Mouse (Mus musculus): ENCODE data around the gene Capn10. TPM values are rescaled to one million over a fixed set of nuclear protein-coding genes. Genes with fewer than 3 reads are reported as not detected.

The Capn10 gene
- polyA plus RNA-seq, 1 experiment = 29.0 TPM

DNA sequence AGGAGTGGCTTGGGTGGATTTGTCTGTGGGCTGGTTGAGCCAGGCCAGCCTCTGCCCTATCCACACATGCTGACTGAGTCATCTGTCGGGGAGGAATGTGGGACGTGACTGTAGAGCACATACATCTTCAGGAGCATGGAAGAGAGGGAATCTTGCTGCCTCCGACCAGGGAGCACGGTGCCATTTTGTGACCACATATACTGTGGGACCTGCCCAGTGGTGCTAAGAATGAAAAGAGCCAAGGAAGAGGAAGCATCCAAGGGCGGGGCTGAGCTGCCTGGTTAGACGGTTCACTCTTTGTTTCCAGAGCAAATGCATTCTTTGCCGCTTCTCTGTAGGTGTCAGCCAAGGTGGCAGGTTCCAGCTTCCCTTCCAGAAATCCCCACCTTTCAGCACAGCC is 44.5 kb downstream of the Capn10 start:
- H3K4me3 ChIP-seq (ENCODE audit: low read depth, low read length) = no peak overlapping the region
- TF ChIP-seq POLR2A (IDR thresholded peaks at IDR 0.05; ENCODE audit: low read depth, low read length) (no peak), CTCF (IDR thresholded peaks at IDR 0.05; ENCODE audit: extremely low read depth, insufficient read length, insufficient replicate concordance, low read depth, low read length) (no peak)
- 57% methylated on average over 7 of the region's 7 CpGs for WGBS
- H3K27ac ChIP-seq (ENCODE audit: insufficient read depth, low read depth, low read length) = no peak overlapping the region
- peaks cover 4% of the 10 kb centered on the region for H3K36me3 ChIP-seq (ENCODE audit: control insufficient read depth, insufficient read depth, low read length)
- no peaks in the 10 kb centered on the region for H3K27me3 ChIP-seq (ENCODE audit: control insufficient read depth, insufficient read depth, low read length)
- H3K4me1 ChIP-seq (ENCODE audit: control insufficient read depth, insufficient read depth, insufficient read length, low read length) = no peaks in the 10 kb centered on the region

DNA sequence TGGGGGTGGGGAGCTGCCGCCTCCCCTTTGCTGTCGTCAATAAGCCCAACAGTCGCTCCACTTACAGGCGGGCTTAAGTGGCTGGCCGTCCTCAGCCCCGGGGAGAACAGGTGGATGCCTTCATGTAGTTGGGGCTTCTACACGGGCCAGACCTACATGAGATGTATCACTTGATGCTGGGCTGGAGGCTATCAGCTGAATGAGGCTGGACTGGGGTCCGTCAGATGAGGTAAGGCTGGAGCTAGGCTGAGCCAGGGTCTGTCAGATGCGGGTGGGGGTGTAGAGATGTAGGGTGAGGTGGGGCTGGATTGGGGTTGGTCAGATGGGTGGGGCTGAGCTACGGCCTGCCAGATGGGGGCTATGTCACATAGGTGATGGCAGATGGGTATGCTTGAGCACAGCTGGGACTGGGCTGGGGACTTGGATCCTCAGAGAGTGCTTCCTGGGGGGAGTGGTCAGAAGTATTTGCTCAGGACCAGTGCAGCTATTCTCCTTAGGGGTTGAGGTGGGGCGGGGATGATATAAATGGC is 45.0 kb downstream of the Capn10 start:
- Histone ChIP-seq H3K36me3 (ENCODE audit: control insufficient read depth, insufficient read depth, low read length) (peaks cover 4% of the 10 kb centered on the region), H3K27me3 (ENCODE audit: control insufficient read depth, insufficient read depth, low read length) (no peaks in the 10 kb centered on the region), H3K4me3 (ENCODE audit: low read depth, low read length) (no peak overlapping the region), H3K27ac (ENCODE audit: insufficient read depth, low read depth, low read length) (no peak overlapping the region), H3K4me1 (ENCODE audit: control insufficient read depth, insufficient read depth, insufficient read length, low read length) (no peaks in the 10 kb centered on the region)
- WGBS = 65% methylated on average over 11 of the region's 11 CpGs
- no peak for TF ChIP-seq POLR2A (IDR thresholded peaks at IDR 0.05; ENCODE audit: low read depth, low read length)
- no peak for TF ChIP-seq CTCF (IDR thresholded peaks at IDR 0.05; ENCODE audit: extremely low read depth, insufficient read length, insufficient replicate concordance, low read depth, low read length)

DNA sequence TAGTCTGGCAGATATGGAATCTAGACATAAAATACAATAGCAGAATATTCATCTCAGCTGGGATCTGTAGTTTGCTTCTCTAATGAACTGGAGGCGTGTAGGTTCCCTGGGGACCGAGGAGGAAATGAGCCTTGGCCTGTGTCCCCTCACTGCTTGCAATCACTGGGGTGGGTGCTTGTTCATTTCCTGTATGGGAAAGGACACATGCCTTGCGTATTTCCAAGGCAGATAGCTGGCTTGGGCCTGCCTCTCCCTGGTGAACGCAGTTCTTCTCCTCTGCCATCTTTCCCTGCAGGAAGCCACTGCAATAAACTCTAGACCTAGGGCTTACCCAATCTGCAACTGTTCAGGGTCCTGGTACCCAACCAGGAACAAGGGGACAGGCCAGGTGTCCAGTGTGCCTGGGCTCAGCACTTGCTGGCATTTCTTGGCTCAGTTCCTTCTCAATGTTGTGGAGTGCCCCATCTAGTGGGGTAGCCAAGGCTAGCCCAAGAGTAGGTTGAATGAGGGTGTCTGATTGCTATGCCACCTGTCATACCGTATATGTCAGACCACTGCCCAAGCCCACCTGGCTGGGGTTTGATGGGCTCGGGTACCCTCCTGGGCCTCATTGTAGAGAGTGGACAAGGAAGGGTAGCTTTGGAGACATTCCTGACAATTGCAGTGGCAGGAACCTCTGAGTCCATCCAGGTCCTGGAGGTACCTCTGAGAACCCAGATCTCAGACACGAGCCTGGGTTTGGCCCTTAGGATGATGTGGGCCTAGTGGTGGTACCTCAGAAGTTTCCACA is 47.1 kb downstream of the Capn10 start:
- no peaks in the 10 kb centered on the region for H3K27me3 ChIP-seq (ENCODE audit: control insufficient read depth, insufficient read depth, low read length)
- WGBS = 83% methylated on average over 7 of the region's 7 CpGs
- peaks cover 7% of the 10 kb centered on the region for H3K36me3 ChIP-seq (ENCODE audit: control insufficient read depth, insufficient read depth, low read length)
- no peak for TF ChIP-seq POLR2A (IDR thresholded peaks at IDR 0.05; ENCODE audit: low read depth, low read length)
- H3K27ac ChIP-seq (ENCODE audit: insufficient read depth, low read depth, low read length) = no peak overlapping the region
- no peaks in the 10 kb centered on the region for H3K4me1 ChIP-seq (ENCODE audit: control insufficient read depth, insufficient read depth, insufficient read length, low read length)
- H3K4me3 ChIP-seq (ENCODE audit: low read depth, low read length) = no peak overlapping the region

DNA sequence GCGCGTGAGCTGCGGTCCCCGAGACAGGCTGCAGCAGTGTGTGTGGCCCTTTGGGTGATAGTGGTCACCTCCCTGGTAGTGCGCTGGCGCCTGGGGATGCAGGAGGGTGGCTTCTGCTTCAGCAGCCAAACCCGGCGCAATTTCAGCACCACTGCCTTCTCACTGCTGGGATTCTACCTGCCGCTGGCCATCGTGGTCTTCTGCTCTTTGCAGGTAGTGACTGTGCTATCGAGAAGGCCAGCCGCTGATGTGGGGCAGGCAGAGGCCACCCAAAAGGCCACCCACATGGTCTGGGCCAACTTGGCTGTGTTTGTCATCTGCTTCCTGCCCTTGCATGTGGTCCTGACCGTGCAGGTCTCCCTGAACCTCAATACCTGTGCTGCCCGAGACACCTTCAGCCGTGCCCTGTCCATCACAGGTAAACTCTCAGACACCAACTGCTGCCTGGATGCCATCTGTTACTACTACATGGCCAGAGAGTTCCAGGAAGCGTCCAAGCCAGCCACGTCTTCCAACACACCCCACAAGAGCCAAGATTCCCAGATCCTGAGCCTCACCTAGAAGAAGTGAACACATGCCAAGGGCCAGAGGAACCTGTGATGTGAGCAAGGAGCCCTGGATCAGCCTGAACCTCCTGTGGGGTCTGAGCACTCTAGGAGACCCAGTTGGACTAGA is 48.9 kb downstream of the Capn10 start:
- no peaks in the 10 kb centered on the region for H3K27me3 ChIP-seq (ENCODE audit: control insufficient read depth, insufficient read depth, low read length)
- 94% methylated on average over 17 of the region's 17 CpGs for WGBS
- no peak for TF ChIP-seq POLR2A (IDR thresholded peaks at IDR 0.05; ENCODE audit: low read depth, low read length)
- no peak for TF ChIP-seq CTCF (IDR thresholded peaks at IDR 0.05; ENCODE audit: extremely low read depth, insufficient read length, insufficient replicate concordance, low read depth, low read length)
- no peaks in the 10 kb centered on the region for H3K4me1 ChIP-seq (ENCODE audit: control insufficient read depth, insufficient read depth, insufficient read length, low read length)
- peaks cover 7% of the 10 kb centered on the region for H3K36me3 ChIP-seq (ENCODE audit: control insufficient read depth, insufficient read depth, low read length)
- H3K4me3 ChIP-seq (ENCODE audit: low read depth, low read length) = no peak overlapping the region
- H3K27ac ChIP-seq (ENCODE audit: insufficient read depth, low read depth, low read length) = no peak overlapping the region

DNA sequence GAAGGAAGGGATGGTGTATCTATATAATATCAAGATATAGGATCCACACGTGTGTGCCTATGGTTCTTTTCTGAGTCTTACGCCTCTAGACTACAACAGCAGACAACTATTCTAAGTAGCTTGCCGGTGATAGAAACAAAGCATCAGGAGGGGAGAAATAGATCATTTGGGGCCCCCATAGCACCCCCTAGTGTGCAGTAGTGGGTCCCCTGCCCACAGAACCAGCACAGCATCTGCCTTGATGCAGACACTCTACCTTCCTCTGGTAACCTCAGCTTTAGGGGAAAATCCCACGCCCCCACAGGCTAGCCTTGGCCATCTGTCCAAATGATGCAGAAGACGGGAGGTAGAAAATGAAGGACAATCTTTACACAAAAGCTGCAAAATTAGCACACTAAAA is 50.8 kb downstream of the Capn10 start:
- no peak overlapping the region for H3K4me3 ChIP-seq (ENCODE audit: low read depth, low read length)
- no peak overlapping the region for H3K27ac ChIP-seq (ENCODE audit: insufficient read depth, low read depth, low read length)
- WGBS = 88% methylated on average over 5 of the region's 5 CpGs
- no peak for TF ChIP-seq POLR2A (IDR thresholded peaks at IDR 0.05; ENCODE audit: low read depth, low read length)
- TF ChIP-seq CTCF (IDR thresholded peaks at IDR 0.05; ENCODE audit: extremely low read depth, insufficient read length, insufficient replicate concordance, low read depth, low read length) = no peak
- peaks cover 5% of the 10 kb centered on the region; the same call in 1 of the 2 replicates for H3K4me1 ChIP-seq (ENCODE audit: control insufficient read depth, insufficient read depth, insufficient read length, low read length)
- H3K27me3 ChIP-seq (ENCODE audit: control insufficient read depth, insufficient read depth, low read length) = no peaks in the 10 kb centered on the region
- peaks cover 7% of the 10 kb centered on the region for H3K36me3 ChIP-seq (ENCODE audit: control insufficient read depth, insufficient read depth, low read length)

DNA sequence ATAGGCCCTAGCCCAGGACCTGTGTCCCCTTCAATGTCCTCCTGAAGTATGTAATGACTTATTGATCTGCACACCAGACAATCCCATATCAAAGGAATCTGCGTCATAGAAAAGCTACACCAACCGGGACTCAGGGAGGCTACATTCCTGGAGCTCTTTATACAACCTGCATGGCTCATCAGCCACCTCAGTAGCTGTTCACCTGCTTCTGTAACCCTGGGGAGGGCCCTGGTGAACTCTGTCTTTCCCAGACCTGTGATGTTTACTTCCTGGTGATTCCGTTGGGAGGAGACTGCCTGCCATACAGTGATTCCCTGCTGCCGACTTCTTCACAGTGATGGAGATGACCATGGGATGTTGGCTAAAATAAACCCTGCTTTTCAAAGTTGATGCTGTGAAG is 54.7 kb downstream of the Capn10 start:
- Histone ChIP-seq H3K4me1 (ENCODE audit: control insufficient read depth, insufficient read depth, insufficient read length, low read length) (peaks cover 7% of the 10 kb centered on the region; the same call in 1 of the 2 replicates), H3K36me3 (ENCODE audit: control insufficient read depth, insufficient read depth, low read length) (peaks cover 3% of the 10 kb centered on the region), H3K27me3 (ENCODE audit: control insufficient read depth, insufficient read depth, low read length) (no peaks in the 10 kb centered on the region), H3K4me3 (ENCODE audit: low read depth, low read length) (no peak overlapping the region), H3K27ac (ENCODE audit: insufficient read depth, low read depth, low read length) (no peak overlapping the region)
- 27% methylated on average over 4 of the region's 4 CpGs for WGBS
- no peak for TF ChIP-seq CTCF (IDR thresholded peaks at IDR 0.05; ENCODE audit: extremely low read depth, insufficient read length, insufficient replicate concordance, low read depth, low read length)
- TF ChIP-seq POLR2A (IDR thresholded peaks at IDR 0.05; ENCODE audit: low read depth, low read length) = no peak

DNA sequence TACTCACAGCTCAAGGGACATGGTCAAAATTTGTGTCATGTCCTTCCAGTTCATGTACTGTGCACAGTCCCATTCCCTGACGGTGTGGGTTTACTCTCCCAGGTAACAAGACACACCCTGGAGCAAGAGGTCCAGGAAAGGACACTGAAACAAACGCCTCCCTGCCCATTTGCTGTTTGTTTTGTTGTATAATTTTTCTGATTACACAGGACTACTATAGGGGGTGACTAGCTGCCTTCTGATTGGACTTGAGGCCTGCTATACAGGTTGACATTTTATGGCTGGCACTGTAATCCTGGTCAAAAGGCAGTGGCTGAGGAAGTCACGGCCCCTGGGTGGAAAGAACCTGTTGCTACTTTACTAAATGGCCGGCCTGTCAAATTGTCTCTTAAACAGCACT is 55.7 kb downstream of the Capn10 start:
- Histone ChIP-seq H3K27me3 (ENCODE audit: control insufficient read depth, insufficient read depth, low read length) (no peaks in the 10 kb centered on the region), H3K4me3 (ENCODE audit: low read depth, low read length) (no peak overlapping the region), H3K4me1 (ENCODE audit: control insufficient read depth, insufficient read depth, insufficient read length, low read length) (peaks cover 7% of the 10 kb centered on the region; the same call in 1 of the 2 replicates), H3K36me3 (ENCODE audit: control insufficient read depth, insufficient read depth, low read length) (no peaks in the 10 kb centered on the region), H3K27ac (ENCODE audit: insufficient read depth, low read depth, low read length) (no peak overlapping the region)
- 24% methylated on average over 4 of the region's 4 CpGs for WGBS
- TF ChIP-seq CTCF (IDR thresholded peaks at IDR 0.05; ENCODE audit: extremely low read depth, insufficient read length, insufficient replicate concordance, low read depth, low read length) = no peak
- no peak for TF ChIP-seq POLR2A (IDR thresholded peaks at IDR 0.05; ENCODE audit: low read depth, low read length)

Data from small intestine, adult 2 months (tissue).